Mouse (Mus musculus) hindbrain, postnatal 0 days (tissue): ENCODE data around the gene Gm49450. TPM values are rescaled to one million over a fixed set of nuclear protein-coding genes. Genes with fewer than 3 reads are reported as not detected.

ENCODE experiments used
- ATAC-seq: fragments of 200-750 bp; cut with Nextera tagmentation; 2 replicates; pipeline ENCODE4 v1.8.0; 2017; ENCODE audit warnings: mild to moderate bottlenecking, moderate TSS enrichment, moderate library complexity
- DNase-seq: peaks from one replicate; pipeline ENCODE4 v3.0.0-alpha.2; 2015; ENCODE audit warnings: low spot score
- H3K27ac ChIP-seq: fragments of 300-500 bp; sonication (generic); 2 replicates; pipeline ENCODE4 v1.5.1; 2014; ENCODE audit warnings: mild to moderate bottlenecking
- H3K27me3 ChIP-seq: fragments of 300-500 bp; sonication (generic); 2 replicates; pipeline ENCODE4 v1.6.1; 2014; ENCODE audit warnings: low read length, mixed read lengths; ENCODE audit not compliant: insufficient read depth
- H3K36me3 ChIP-seq: fragments of 300-500 bp; sonication (generic); 2 replicates; pipeline ENCODE4 v1.6.1; 2014; ENCODE audit warnings: low read length, mixed read lengths; ENCODE audit not compliant: insufficient read depth
- H3K4me1 ChIP-seq: fragments of 300-500 bp; sonication (generic); 2 replicates; pipeline ENCODE4 v1.6.1; 2014; ENCODE audit warnings: antibody characterized with exemption, low read length, mixed read lengths; ENCODE audit not compliant: insufficient read depth
- H3K4me2 ChIP-seq: fragments of 300-500 bp; sonication (generic); 2 replicates; pipeline ENCODE4 v1.6.1; 2014; ENCODE audit warnings: low read depth, mild to moderate bottlenecking, low read length, moderate library complexity, mixed read lengths
- H3K4me3 ChIP-seq: fragments of 300-500 bp; sonication (generic); 2 replicates; pipeline ENCODE4 v1.5.1; 2014; ENCODE audit warnings: low read length
- H3K9ac ChIP-seq: fragments of 300-500 bp; sonication (generic); replicated peaks from 2 replicates; pipeline ENCODE4 v1.6.1; 2014; ENCODE audit warnings: mild to moderate bottlenecking, low read length, moderate library complexity, mixed read lengths
- H3K9me3 ChIP-seq: fragments of 300-500 bp; sonication (generic); 2 replicates; pipeline ENCODE4 v1.6.1; 2016; ENCODE audit warnings: low read length, mixed read lengths
- CTCF ChIP-seq: IDR thresholded peaks from 2 replicates; pipeline ENCODE4 v1.5.1; 2016; ENCODE audit warnings: antibody characterized with exemption, control low read depth, low read depth
- WGBS: fragments of 180-500 bp; shearing (Covaris S2); extraction: QIAGEN DNeasy Blood & Tissue Kit; methylation state at CpG from one replicate; pipeline ENCODE4 v1.1.7; 2014; 5-methylcytosine and 5-hydroxymethylcytosine counted together
- polyA plus RNA-seq: library from polyadenylated mRNA; unstranded; fragments of >200 nt; fragmentation: Nextera tagmentation; extraction: Ambion mirVana; gene quantifications from 2 replicates; pipeline ENCODE4 v1.2.1, GENCODE M21; 2015
- total RNA-seq: library from RNA; depleted of rRNA; stranded (reverse); fragments of >200 nt; gene quantifications from 2 replicates; pipeline ENCODE4 v1.2.3, GENCODE M21; 2014

Gm49450 gene
- total and polyA plus RNA-seq, 2 experiments from 2014 or later: 1,767 TPM; not detected in 1

DNA sequence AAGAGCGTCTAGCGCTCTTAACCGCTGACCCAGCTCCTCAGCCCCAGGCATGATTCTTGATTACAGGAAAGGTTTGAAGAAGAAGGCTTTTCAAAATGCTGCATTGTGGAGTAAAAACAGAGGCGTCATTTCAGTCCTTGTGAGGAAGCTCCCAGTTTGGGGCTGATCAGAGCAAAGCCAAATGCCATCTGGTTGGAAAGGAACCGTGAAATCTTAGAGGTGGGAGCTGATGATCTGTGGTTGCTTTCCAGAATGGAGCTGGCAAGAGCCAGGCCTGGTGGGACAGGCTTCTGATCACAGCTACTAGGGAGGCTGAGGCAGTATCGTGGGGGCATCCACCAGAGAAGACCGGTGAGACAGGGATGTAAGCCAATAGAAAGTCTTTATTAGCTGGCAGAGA lies 43.5 kb upstream of the Gm49450 start:
- Histone ChIP-seq H3K9ac (no peak overlapping the region), H3K4me1 (peaks cover 9% of the 10 kb centered on the region), H3K27me3 (no peaks in the 10 kb centered on the region), H3K9me3 (no peaks in the 10 kb centered on the region), H3K4me2 (no peak overlapping the region), H3K36me3 (no peaks in the 10 kb centered on the region), H3K4me3 (no peak overlapping the region), H3K27ac (peak overlapping the region; percentile 26; the same call in 1 of the 2 replicates)
- ATAC-seq: no peak
- no peak for TF ChIP-seq CTCF
- no peak for DNase-seq
- 61% methylated on average over 7 of the region's 7 CpGs for WGBS

GRCm38 (mm10) chr15:98994957-98995520 lies 41.7 kb upstream of the Gm49450 start:
- no peak for TF ChIP-seq CTCF
- H3K36me3 ChIP-seq: no peaks in the 10 kb centered on the region
- H3K4me3 ChIP-seq: no peak overlapping the region
- no peak overlapping the region for H3K27ac ChIP-seq
- no peak overlapping the region for H3K4me2 ChIP-seq
- ATAC-seq (no peak), DNase-seq (no peak)
- 77% methylated on average over 9 of the region's 9 CpGs for WGBS
- no peaks in the 10 kb centered on the region for H3K27me3 ChIP-seq
- no peaks in the 10 kb centered on the region for H3K9me3 ChIP-seq
- peaks cover 22% of the 10 kb centered on the region for H3K4me1 ChIP-seq
- no peak overlapping the region for H3K9ac ChIP-seq

GRCm38 (mm10) chr15:98993865-98994264 lies 40.5 kb upstream of the Gm49450 start:
- TF ChIP-seq CTCF: peak; percentile 93
- Histone ChIP-seq H3K9me3 (no peaks in the 10 kb centered on the region), H3K9ac (peak overlapping the region; percentile 61; the same call in 1 of the 2 replicates), H3K4me3 (no peak overlapping the region), H3K4me1 (peaks cover 28% of the 10 kb centered on the region), H3K27ac (peak overlapping the region; percentile 88; the same call in 1 of the 2 replicates), H3K27me3 (no peaks in the 10 kb centered on the region), H3K36me3 (no peaks in the 10 kb centered on the region), H3K4me2 (peak overlapping the region; percentile 60)
- WGBS: under 1% methylated on average over 11 of the region's 11 CpGs
- ATAC-seq: no peak
- peak; percentile 98 for DNase-seq

DNA sequence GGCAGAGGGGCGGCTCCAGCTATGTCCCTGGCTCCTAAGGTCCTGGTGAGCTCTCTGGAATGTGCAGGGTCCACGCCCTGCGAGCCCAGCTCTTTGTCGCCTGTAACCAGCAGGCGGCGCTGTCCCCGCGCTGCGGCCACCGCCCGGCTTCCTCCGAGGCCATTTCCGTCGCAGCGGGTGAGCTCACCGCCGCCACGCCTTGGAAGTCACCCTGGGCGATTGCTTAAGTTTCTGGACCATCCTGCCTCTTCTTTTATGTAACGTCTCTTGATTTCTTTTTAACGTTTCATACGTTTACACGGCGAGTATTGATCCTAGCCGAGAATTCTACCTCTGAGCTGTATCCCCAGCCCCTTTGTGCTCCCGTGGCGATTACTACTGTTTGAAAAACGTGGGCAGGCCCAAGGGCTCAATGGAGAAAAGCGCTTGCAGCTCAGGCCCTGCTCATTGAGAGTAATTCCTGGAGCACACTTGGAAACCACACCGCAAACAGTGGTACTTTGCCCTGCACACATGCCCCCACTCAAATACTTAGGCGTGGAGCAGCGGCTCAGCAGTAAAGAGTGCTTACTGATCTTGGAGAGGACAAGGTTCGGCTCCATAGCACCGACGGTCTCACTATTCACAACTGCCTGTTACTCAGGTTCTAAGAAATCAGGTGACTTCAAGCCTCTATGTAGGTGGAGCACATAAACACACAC lies 39.9 kb upstream of the Gm49450 start:
- peak; percentile 86 for ATAC-seq
- H3K27ac ChIP-seq: peak overlapping the region; percentile 88
- WGBS: under 1% methylated on average over 35 of the region's 35 CpGs
- no peaks in the 10 kb centered on the region for H3K9me3 ChIP-seq
- peak; percentile 96 for TF ChIP-seq CTCF
- peak; percentile 95 for DNase-seq
- peak overlapping the region; percentile 61 for H3K9ac ChIP-seq
- peak overlapping the region; percentile 60 for H3K4me2 ChIP-seq
- no peaks in the 10 kb centered on the region for H3K36me3 ChIP-seq
- no peaks in the 10 kb centered on the region for H3K27me3 ChIP-seq
- H3K4me1 ChIP-seq: peaks cover 34% of the 10 kb centered on the region
- peak overlapping the region; percentile 26 for H3K4me3 ChIP-seq

GRCm38 (mm10) chr15:98992086-98992912 lies 38.9 kb upstream of the Gm49450 start:
- DNase-seq (peak; percentile 88), ATAC-seq (peak; percentile 86)
- H3K4me3 ChIP-seq: peak overlapping the region; percentile 26
- H3K4me2 ChIP-seq: peak overlapping the region; percentile 60
- H3K27ac ChIP-seq: peak overlapping the region; percentile 88
- TF ChIP-seq CTCF: no peak
- peaks cover 41% of the 10 kb centered on the region for H3K4me1 ChIP-seq
- H3K9me3 ChIP-seq: no peaks in the 10 kb centered on the region
- H3K36me3 ChIP-seq: no peaks in the 10 kb centered on the region
- no peaks in the 10 kb centered on the region for H3K27me3 ChIP-seq
- H3K9ac ChIP-seq: peak overlapping the region; percentile 61
- WGBS: 12% methylated on average over 17 of the region's 17 CpGs

DNA sequence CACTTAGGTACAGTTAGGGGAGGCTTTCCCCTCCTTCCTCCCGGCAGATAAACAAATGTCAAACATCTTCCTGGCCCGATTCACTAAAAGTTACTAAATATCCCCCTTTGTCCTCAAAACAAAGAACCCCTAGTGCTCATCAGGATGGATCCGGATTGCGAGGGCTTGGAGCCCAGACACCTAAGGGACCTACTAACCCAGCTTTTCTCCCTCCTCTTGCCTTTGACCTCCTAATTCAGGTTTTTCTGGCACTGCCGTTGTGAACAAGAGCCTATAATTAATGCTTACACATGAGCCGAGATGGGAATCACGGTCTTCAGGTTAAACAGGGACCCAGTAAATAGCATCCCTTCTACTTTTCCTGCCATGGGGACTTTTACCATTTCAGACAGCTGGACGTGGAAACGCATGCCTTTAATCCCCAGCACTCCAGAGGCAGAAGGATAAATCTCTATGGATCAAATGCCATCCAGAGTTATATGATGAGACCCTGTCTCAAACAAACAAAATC lies 38.2 kb upstream of the Gm49450 start:
- 7% methylated on average over 9 of the region's 9 CpGs for WGBS
- no peak for DNase-seq

More for the DNA sequence above, 38.2 kb upstream of the Gm49450 start:
- TF ChIP-seq CTCF: no peak
- H3K4me1 ChIP-seq: peaks cover 41% of the 10 kb centered on the region
- H3K9ac ChIP-seq: peak overlapping the region; percentile 61
- no peaks in the 10 kb centered on the region for H3K9me3 ChIP-seq
- H3K36me3 ChIP-seq: no peaks in the 10 kb centered on the region
- peak overlapping the region; percentile 88 for H3K27ac ChIP-seq
- ATAC-seq: no peak
- H3K4me3 ChIP-seq: peak overlapping the region; percentile 18
- peak overlapping the region; percentile 60 for H3K4me2 ChIP-seq
- no peaks in the 10 kb centered on the region for H3K27me3 ChIP-seq
